Comparison of ENCODE assay signal across 14 mouse cellular contexts in genomic region chr11:24685545-24686467, GRCm38 (mm10).
DNase-seq lines count a peak whose midpoint lies in the region; ATAC-seq and TF ChIP-seq lines count a peak whose summit lies in the region.
"Had no signal": no experiment of that assay in that cellular context is flagged by ENCODE, and none has a peak within 500 bp of the region (broad histone marks: within the 10 kb centered on the region; RNA-seq: fewer than 3 reads in every experiment).

No protein-coding gene starts in this region.

- no peak overlapping the region for H3K4me3 ChIP-seq in hindbrain, embryonic 13.5 days
- no peak overlapping the region for H3K4me3 ChIP-seq in hindbrain, embryonic 12.5 days
- no peak overlapping the region for H3K4me3 ChIP-seq in CH12.LX (replicated peaks in 1 of 3; ENCODE audit: low read depth in 2 of 3, low read length in 2 of 3, poor library complexity in 1 of 3)
- H3K4me3 ChIP-seq in midbrain, embryonic 14.5 days (replicated peaks; ENCODE audit: low read depth, low read length): no peak overlapping the region
- H3K4me3 ChIP-seq: limb, embryonic 13.5 days; midbrain, embryonic 15.5 days had no signal

- no peak for TF ChIP-seq EP300 in CH12.LX (IDR thresholded peaks at IDR 0.05; ENCODE audit: low read length)

- no peak for TF ChIP-seq RAD21 in CH12.LX (IDR thresholded peaks at IDR 0.05; ENCODE audit: low read depth, low read length)

- H3K4me1 ChIP-seq in hindbrain, embryonic 13.5 days (replicated peaks): 0 out of 2 replicates have a peak, but pooled peaks cover 5% of the 10 kb centered on the region
- 0 out of 2 replicates have a peak, but pooled peaks cover 2% of the 10 kb centered on the region for H3K4me1 ChIP-seq in hindbrain, embryonic 12.5 days
- H3K4me1 ChIP-seq in CH12.LX (ENCODE audit: control insufficient read depth in 1 of 2, insufficient read depth in 2 of 2): peaks cover 0 to 16% of the 10 kb centered on the region in 2 experiments; a peak in 2 of 4 replicates
- H3K4me1 ChIP-seq in midbrain, embryonic 14.5 days (ENCODE audit: control insufficient read depth, insufficient read depth, low read length): no peaks in the 10 kb centered on the region
- H3K4me1 ChIP-seq: midbrain, embryonic 15.5 days had no signal

- no peak overlapping the region for H3K9ac ChIP-seq in hindbrain, embryonic 13.5 days
- H3K9ac ChIP-seq in hindbrain, embryonic 12.5 days: no peak overlapping the region
- no peak overlapping the region for H3K9ac ChIP-seq in CH12.LX (ENCODE audit: insufficient read depth, low read depth)
- H3K9ac ChIP-seq in midbrain, embryonic 14.5 days (replicated peaks; ENCODE audit: low read length): no peak overlapping the region
- H3K9ac ChIP-seq: limb, embryonic 13.5 days; liver, embryonic 14.5 days; midbrain, embryonic 15.5 days had no signal

- H3K9me3 ChIP-seq in hindbrain, embryonic 13.5 days: no peaks in the 10 kb centered on the region
- H3K9me3 ChIP-seq in hindbrain, embryonic 12.5 days (replicated peaks): no peaks in the 10 kb centered on the region
- no peaks in the 10 kb centered on the region for H3K9me3 ChIP-seq in CH12.LX (replicated peaks; ENCODE audit: low read length)
- no peaks in the 10 kb centered on the region for H3K9me3 ChIP-seq in midbrain, embryonic 14.5 days (ENCODE audit: control insufficient read depth, low read length)
- H3K9me3 ChIP-seq: limb, embryonic 13.5 days; midbrain, embryonic 15.5 days had no signal

- dilution Hi-C loops in CH12.LX (cut with MboI; ENCODE audit: extremely low pct_ligation_motif_present, extremely low pct_unique_long_range_greater_than_20kb, low sequenced_read_pairs): no loop called here

- no peaks in the 10 kb centered on the region for H3K36me3 ChIP-seq in hindbrain, embryonic 13.5 days
- no peaks in the 10 kb centered on the region for H3K36me3 ChIP-seq in hindbrain, embryonic 12.5 days
- H3K36me3 ChIP-seq in CH12.LX (replicated peaks in 1 of 2; ENCODE audit: control insufficient read depth in 1 of 2, insufficient read depth in 1 of 2, low read length in 1 of 2): no peaks in the 10 kb centered on the region
- no peaks in the 10 kb centered on the region for H3K36me3 ChIP-seq in midbrain, embryonic 14.5 days (ENCODE audit: control insufficient read depth, insufficient read depth, low read length)
- H3K36me3 ChIP-seq: limb, embryonic 13.5 days; midbrain, embryonic 15.5 days had no signal

- 61% methylated on average over 16 of the region's 16 CpGs for WGBS in hindbrain, embryonic 13.5 days
- WGBS in hindbrain, embryonic 12.5 days: 65% methylated on average over 16 of the region's 16 CpGs
- 80% methylated on average over 16 of the region's 16 CpGs for WGBS in midbrain, embryonic 14.5 days

- ATAC-seq in hindbrain, embryonic 13.5 days (ENCODE audit: low FRiP score): peak; percentile 17; the same call in 1 of the 2 replicates
- no peak for ATAC-seq in hindbrain, embryonic 12.5 days (ENCODE audit: low FRiP score)
- ATAC-seq in midbrain, embryonic 14.5 days (ENCODE audit: low FRiP score, low TSS enrichment): no peak
- ATAC-seq: midbrain, embryonic 15.5 days had no signal

- no peaks in the 10 kb centered on the region for H3K27me3 ChIP-seq in hindbrain, embryonic 13.5 days
- H3K27me3 ChIP-seq in hindbrain, embryonic 12.5 days: no peaks in the 10 kb centered on the region
- H3K27me3 ChIP-seq in CH12.LX (replicated peaks): no peaks in the 10 kb centered on the region
- no peaks in the 10 kb centered on the region for H3K27me3 ChIP-seq in midbrain, embryonic 14.5 days (ENCODE audit: control insufficient read depth, insufficient read depth, low read length)
- H3K27me3 ChIP-seq: limb, embryonic 13.5 days; midbrain, embryonic 15.5 days had no signal

- TF ChIP-seq POLR2A in CH12.LX (IDR thresholded peaks at IDR 0.05; ENCODE audit: low read depth, low read length): no peak

- peak; percentile 33 for DNase-seq in CH12.LX (ENCODE audit: extremely low read depth)
- DNase-seq in embryo, embryonic 10.5 days (ENCODE audit: low spot score): peak; percentile 36
- DNase-seq in mesoderm, embryonic 11.5 days (ENCODE audit: low read depth, low spot score): peak; percentile 65
- no peak for DNase-seq in cerebellum, adult 11-12 months
- no peak for DNase-seq in midbrain, embryonic 14.5 days
- DNase-seq: adrenal gland, postnatal 25 days; cerebellum, adult 9-10 months; heart, adult 18-20 months; thymus, postnatal 4 days had no signal

- no peak overlapping the region for H3K27ac ChIP-seq in hindbrain, embryonic 13.5 days
- H3K27ac ChIP-seq in hindbrain, embryonic 12.5 days: no peak overlapping the region
- no peak overlapping the region for H3K27ac ChIP-seq in CH12.LX (ENCODE audit: insufficient read depth, low read depth)
- H3K27ac ChIP-seq in midbrain, embryonic 14.5 days (replicated peaks; ENCODE audit: low read depth, low read length): no peak overlapping the region
- H3K27ac ChIP-seq: limb, embryonic 13.5 days; liver, embryonic 14.5 days; midbrain, embryonic 15.5 days had no signal

- no peak for TF ChIP-seq CTCF in CH12.LX (conservative IDR thresholded peaks at IDR 0.05 in 1 of 2, IDR thresholded peaks at IDR 0.05 in 1 of 2; ENCODE audit: low read depth in 2 of 2, low read length in 2 of 2)

- no peaks in the 10 kb centered on the region for H3K79me2 ChIP-seq in CH12.LX (replicated peaks; ENCODE audit: control insufficient read depth, extremely low read depth, insufficient read depth, poor library complexity, severe bottlenecking)

- in situ Hi-C loops in CH12.LX (cut with MboI; ENCODE audit: low pct_ligation_motif_present, low pct_unique_long_range_greater_than_20kb, low sequenced_read_pairs): no loop called here

- no peak overlapping the region for H3K4me2 ChIP-seq in hindbrain, embryonic 13.5 days
- H3K4me2 ChIP-seq in hindbrain, embryonic 12.5 days (replicated peaks): no peak overlapping the region
- H3K4me2 ChIP-seq in CH12.LX (ENCODE audit: insufficient read depth, low read depth, poor library complexity, severe bottlenecking): no peak overlapping the region
- H3K4me2 ChIP-seq in midbrain, embryonic 14.5 days (ENCODE audit: low read length): no peak overlapping the region
- H3K4me2 ChIP-seq: limb, embryonic 13.5 days; midbrain, embryonic 15.5 days had no signal

TF ChIP-seq in CH12.LX, 34 proteins besides CTCF, POLR2A, EP300 and RAD21:
- TF ChIP-seq ZKSCAN1 (IDR thresholded peaks at IDR 0.05; ENCODE audit: borderline replicate concordance, low read depth, low read length) (no peak), JUND (conservative IDR thresholded peaks at IDR 0.05; ENCODE audit: low read depth, low read length) (no peak), PAX5 (IDR thresholded peaks at IDR 0.05; ENCODE audit: low read length) (no peak)

Comparison
In these comparisons a context has a peak if more than half of its experiments do, and no peak if none do; other contexts are left out.
1. DNase-seq: peak in CH12.LX (single experiment), embryo, embryonic 10.5 days (single experiment) and mesoderm, embryonic 11.5 days (single experiment); none in cerebellum, adult 11-12 months (single experiment) and midbrain, embryonic 14.5 days (single experiment).